Mouse (Mus musculus) embryonic fibroblast, embryonic 13.5 days (primary cell): ENCODE measurements at regions not wholly inside any gene's neighbourhood (a gene's known extent, or its start where the extent isn't known, plus 50 kb on each side); places are given as distances from the start of the nearest gene placed in this dataset.

ENCODE experiments used
- H3K27ac ChIP-seq: 2 replicates; pipeline ENCODE4 v1.5.1; 2012; ENCODE audit warnings: low read length, control low read depth, inconsistent platforms; ENCODE audit not compliant: insufficient read depth
- H3K4me1 ChIP-seq: 2 replicates; pipeline ENCODE4 v1.6.1; 2011; ENCODE audit warnings: low read length; ENCODE audit not compliant: control insufficient read depth, insufficient read depth
- H3K4me3 ChIP-seq: 2 replicates; pipeline ENCODE4 v1.5.1; 2011; ENCODE audit warnings: mild to moderate bottlenecking, control low read depth, low read length; ENCODE audit not compliant: insufficient read depth
- CTCF ChIP-seq: IDR thresholded peaks from 2 replicates; pipeline ENCODE4 v1.5.1; 2011; ENCODE audit warnings: mild to moderate bottlenecking, control low read depth, low read length, moderate library complexity, borderline replicate concordance; ENCODE audit not compliant: insufficient read depth
- POLR2A ChIP-seq: IDR thresholded peaks from 2 replicates; pipeline ENCODE4 v1.6.1; 2011; ENCODE audit warnings: low read depth, mild to moderate bottlenecking, control low read depth, low read length, moderate library complexity

DNA sequence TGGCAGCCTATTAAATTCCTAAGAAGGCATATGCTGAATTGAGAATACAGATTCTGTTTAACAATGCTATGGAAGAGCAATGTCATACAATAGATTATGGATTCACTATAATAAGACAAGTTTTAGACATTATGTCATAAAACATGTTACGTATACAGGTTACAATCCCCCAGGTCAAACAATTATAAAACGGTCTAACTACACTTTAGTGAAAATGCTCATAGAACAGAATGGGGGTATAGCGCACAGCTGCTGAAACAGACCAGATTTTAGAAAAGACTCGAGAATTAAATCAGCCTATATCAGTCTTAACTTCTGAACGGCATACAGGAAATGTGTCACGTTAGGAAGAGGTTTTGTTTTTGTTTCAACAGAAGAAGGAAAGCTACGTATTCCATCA, 660.5 kb upstream of the Sel1l start:
- Histone ChIP-seq H3K4me1 (no peaks in the 10 kb centered on the region), H3K4me3 (no peak overlapping the region), H3K27ac (no peak overlapping the region)
- TF ChIP-seq POLR2A, result no peak
- TF ChIP-seq CTCF, result no peak

DNA sequence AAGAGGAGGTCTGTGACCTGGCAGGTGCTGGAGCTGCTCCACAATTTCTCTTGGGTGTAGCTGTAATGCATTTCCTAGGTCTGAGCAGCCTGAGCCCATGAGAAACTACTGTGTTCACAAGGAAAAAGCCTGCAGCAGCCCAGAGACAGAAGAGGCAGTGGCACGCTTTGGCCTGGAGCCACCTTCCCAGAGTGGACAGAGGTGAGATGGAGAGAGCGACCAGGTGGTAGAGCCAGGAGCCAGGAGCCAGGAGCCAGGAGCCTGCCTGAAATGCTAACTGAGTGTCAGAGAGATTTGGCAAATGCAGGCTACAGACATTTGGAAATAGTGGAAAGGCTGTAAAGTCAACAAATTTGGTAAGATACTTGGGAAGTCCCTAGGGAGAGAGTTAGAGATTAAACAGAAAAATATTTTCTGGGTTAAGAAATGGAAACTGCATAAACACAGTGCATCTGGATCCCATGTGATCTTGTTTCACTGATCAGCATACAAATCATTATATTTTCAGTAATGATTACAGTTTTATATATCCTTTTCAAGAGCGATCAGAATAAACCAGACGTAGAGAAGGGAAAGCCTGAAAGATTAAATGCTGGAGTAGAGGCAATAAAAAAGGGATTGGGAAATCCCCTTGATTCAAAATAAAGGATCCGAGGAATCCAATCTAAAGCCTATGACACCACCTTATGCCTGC, 660.0 kb upstream of the Sel1l start:
- no peak overlapping the region for H3K27ac ChIP-seq
- no peaks in the 10 kb centered on the region for H3K4me1 ChIP-seq
- TF ChIP-seq CTCF, result no peak
- TF ChIP-seq POLR2A, result no peak
- no peak overlapping the region for H3K4me3 ChIP-seq

DNA sequence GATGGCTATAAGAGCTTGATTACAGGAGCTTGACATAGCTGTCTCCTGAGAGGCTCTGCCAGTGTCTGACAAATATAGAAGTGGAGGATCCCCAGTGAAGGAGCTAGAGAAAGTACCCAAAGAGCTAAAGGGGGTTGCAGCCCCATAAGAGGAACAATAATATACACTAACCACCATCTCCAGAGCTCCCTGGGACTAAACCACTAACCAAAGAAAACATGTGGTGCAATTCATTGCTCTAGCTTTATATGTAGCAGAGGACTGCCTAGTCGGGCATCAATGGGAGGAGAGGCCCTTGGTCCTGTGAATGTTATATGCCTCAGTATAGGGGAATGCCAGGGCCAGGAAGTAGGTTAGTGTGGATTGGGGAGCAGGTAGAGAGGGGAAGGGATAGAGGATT, 635.0 kb upstream of the Sel1l start:
- no peaks in the 10 kb centered on the region for H3K4me1 ChIP-seq
- H3K27ac ChIP-seq, result no peak overlapping the region
- TF ChIP-seq POLR2A, result no peak
- H3K4me3 ChIP-seq, result no peak overlapping the region

DNA sequence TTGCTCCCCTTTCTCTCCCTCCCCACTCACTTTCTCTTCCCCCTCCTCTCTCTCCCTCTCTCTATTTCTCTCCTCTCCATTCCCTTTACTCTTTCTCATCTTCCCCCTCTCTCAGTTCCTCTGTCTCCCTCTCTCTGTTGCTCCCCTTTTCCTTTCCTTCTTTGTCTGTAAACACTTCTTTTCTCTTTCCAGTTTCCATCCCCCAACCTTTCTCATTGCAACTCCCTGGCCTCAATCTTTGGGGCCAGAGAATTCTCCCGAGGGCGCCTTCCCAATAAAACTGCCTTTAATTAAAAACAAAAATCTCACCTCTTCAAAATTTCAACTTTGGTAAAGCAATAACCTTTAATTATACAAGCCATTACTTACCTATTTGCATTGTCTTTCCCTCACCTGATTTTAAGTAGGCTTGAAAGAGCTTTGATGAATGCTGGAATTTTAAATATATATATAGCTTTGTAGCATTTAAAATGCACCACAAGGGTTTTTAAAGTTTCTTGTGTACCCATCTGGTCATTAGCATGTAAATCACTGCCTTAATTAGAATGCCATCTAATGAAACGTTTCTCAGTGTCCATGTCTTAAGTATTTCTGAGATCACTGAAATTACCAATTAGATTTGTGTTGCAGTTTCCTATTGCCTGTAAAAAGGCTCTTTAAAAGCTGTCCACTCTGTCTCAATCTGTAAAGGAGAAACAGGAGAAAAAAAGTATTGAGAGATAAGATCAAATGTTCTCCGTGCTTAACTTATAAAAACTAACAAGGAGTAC, 625.5 kb upstream of the Sel1l start:
- no peak overlapping the region for H3K4me3 ChIP-seq
- no peak for TF ChIP-seq CTCF
- TF ChIP-seq POLR2A, result no peak
- no peak overlapping the region for H3K27ac ChIP-seq

DNA sequence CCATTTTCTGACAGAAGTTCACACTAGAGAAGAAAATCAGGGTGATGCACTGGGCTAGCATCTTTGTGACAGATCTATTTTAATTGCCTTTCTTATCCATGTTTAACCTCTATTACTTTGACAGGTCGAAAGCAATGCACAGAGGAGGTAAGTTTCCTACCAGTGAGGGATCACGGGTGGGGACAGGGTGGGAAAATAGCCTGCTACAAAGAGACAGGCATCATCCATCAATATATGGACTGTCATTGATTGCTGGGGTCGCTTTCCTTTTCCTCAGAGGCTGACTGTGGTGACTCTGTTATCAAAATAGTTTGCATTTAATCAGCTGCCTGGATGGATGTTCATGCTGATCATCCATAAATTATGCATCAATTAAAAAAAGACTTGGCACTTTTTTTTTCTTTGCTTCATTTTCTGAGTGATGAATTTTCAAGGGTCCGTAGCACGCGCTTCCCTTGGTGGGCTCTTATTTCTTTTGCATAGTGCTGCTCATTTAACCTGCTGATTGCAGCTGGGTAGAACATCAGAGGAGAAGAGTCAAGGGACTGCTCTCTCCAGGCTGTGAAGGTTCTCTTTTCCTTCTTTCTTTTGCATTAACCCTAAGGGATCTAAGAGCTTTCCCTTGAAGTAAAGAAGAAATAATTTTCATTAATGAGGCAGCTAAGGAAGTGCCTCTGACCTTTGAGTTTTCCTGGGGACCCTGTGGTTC, 602.3 kb upstream of the Sel1l start:
- no peak for TF ChIP-seq CTCF
- TF ChIP-seq POLR2A, result no peak

More for the DNA sequence above, 625.5 kb upstream of the Sel1l start:
- H3K4me1 ChIP-seq, result no peaks in the 10 kb centered on the region

DNA sequence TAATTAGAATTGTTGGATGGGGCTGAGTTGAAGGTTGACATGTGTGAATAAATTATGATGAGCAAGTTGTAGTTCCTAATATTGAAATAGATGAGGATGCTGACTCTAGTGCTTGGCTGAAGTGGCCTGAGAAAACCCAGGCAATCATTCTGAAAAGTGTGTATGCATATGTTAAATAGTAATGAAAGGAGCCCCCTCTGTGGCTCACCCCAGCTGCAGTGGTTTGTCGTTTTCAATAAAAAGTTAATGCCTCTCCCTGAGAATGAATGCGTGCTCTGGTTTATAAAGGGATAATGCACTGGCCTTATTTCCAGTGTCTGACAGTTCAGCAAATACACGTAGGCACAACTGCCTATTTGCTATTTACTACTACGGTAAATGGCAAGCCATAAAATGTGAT, 569.5 kb upstream of the Sel1l start:
- H3K27ac ChIP-seq, result no peak overlapping the region
- no peaks in the 10 kb centered on the region for H3K4me1 ChIP-seq
- TF ChIP-seq CTCF, result no peak
- TF ChIP-seq POLR2A, result no peak
- H3K4me3 ChIP-seq, result no peak overlapping the region

More for the DNA sequence above, 602.3 kb upstream of the Sel1l start:
- H3K4me1 ChIP-seq, result no peaks in the 10 kb centered on the region
- no peak overlapping the region for H3K27ac ChIP-seq
- H3K4me3 ChIP-seq, result no peak overlapping the region

DNA sequence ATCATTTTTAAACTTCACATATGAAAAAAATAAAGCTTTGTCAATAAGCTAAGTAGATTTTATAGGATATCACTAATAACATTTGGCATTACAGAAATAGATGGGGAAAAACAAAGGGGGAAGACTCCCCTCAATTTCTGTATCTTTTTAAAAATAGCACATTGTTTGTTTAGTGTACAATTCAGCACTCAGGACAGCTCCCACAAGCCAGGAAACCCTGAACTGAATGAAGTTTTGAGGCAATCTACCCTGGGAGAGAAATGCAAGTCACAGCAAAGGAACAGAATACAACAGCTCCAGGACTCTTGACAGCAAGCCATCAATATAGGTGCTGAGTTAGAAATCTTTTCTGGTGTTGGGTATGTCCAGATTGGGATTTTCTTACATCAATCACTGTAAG, 556.5 kb upstream of the Sel1l start:
- TF ChIP-seq CTCF, result no peak
- no peak for TF ChIP-seq POLR2A
- no peaks in the 10 kb centered on the region for H3K4me1 ChIP-seq

DNA sequence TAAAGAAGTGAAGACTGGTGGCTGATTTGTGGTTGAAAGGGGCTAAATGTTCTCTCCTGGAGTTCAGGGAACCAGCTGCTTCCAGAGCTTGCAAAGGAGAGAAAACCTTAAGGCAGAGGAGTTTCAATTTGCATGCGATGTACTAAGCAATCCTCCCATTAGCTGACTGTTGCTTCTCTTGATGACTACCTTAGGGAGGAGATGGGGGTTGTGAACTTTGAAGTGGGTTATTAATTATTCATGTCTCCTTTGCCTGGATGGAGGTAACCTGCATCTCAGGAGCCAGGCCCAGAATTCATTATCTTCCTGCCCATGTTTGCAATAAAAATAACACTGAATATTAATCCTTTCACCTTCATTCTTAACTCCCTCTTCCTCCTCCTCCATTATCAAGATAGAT, 552.0 kb upstream of the Sel1l start:
- Histone ChIP-seq H3K4me1 (no peaks in the 10 kb centered on the region), H3K4me3 (no peak overlapping the region), H3K27ac (no peak overlapping the region)
- no peak for TF ChIP-seq POLR2A

More for the DNA sequence above, 556.5 kb upstream of the Sel1l start:
- Histone ChIP-seq H3K4me3 (no peak overlapping the region), H3K27ac (no peak overlapping the region)

DNA sequence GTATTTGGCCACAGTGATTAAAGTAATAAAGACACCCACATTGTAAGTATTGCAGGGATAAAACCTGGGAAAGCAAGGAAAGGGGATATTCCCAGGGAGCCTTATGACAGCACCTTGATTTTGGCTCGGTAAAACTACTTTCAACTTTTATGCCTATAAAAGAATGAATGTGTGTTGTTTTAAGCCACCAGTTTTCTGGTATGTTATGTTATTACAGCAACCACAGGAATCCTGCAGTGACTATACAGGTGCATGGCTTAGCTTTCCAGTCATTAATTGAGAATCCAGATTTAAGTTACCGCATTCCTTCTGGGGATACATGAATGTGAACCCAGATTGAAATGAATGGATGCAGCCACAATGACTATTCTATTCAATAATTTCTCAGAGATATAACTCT, 537.2 kb upstream of the Sel1l start:
- TF ChIP-seq POLR2A (no peak), CTCF (no peak)
- Histone ChIP-seq H3K4me3 (no peak overlapping the region), H3K27ac (no peak overlapping the region), H3K4me1 (no peaks in the 10 kb centered on the region)

DNA sequence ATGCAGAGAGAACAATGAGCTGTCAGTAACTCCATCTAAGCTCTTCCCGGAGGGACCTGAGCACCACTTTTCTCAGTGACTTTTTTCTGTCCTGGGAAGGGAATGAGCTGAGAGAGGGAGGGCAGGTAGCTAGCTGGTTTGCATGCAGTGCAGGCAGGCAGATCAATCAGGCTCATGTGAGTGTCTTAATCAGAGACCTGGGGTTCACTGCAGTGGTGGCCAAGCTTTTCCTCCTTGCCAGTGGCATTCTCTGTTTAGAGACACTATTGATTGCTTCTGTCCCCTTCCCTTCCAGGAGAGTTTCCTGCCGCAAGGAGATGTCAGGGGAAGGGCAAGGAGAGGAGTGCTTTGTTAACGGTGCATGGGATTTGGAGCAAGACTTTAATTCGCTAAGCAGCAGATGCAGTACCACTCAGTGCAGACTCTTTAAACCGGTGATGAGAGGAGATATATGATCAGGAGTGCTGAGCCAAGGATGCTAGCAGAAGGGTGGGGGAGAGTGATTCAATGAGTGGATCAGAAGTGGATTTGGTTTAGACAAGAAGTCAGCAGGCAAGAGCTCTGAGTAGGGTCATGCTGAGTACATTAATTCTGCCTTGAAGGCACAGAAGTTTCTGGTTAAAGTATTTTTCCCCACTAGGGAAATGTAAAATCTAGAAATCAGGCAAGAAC, 535.4 kb upstream of the Sel1l start:
- Histone ChIP-seq H3K27ac (no peak overlapping the region), H3K4me1 (no peaks in the 10 kb centered on the region), H3K4me3 (no peak overlapping the region)
- TF ChIP-seq POLR2A (no peak), CTCF (no peak)
